Mouse (Mus musculus): Measurements from ENCODE around the gene Ifrd1.

Gene Ifrd1

GRCm38 (mm10) chr12:40244926-40245325 is 3.4 kb downstream of the Ifrd1 start:
- in situ Hi-C loops (cut with MboI, MseI), result no loop called here

DNA sequence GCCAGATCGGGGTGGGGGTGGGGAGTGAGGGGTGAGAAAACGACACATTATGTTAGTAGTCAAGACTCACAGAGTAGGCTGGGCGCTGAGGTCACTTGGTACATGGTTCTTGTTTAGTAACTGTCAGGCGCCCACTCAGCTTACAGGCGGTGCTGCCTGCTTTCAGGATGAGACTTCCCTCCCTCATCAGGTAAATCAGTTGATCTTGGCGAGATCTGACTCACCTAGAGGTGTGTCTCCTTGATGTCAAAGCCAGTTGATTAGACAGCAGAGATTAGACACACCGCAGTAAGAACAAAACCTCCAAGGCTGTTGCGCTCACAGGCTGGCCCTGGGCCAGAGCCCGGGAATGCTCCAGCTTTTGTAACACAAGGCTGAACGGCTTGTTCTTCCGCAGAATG is 4.5 kb downstream of the Ifrd1 start:
- in situ Hi-C loops (cut with MboI, MseI), result no loop called here

- in situ Hi-C loops (cut with MboI, MseI), result no loop called here
Measured at GRCm38 (mm10) chr12:40243241-40243640, 5.1 kb downstream of the Ifrd1 start.

GRCm38 (mm10) chr12:40239161-40239560 is 9.1 kb downstream of the Ifrd1 start:
- in situ Hi-C loops (cut with MboI, MseI), result loop anchor here (5.0 kb wide), 1 partner anchor 783 kb away; the partner anchor contains the start of gene Immp2l

- in situ Hi-C loops (cut with MboI, MseI), result no loop called here
Measured at GRCm38 (mm10) chr12:40232231-40232630, 16.1 kb downstream of the Ifrd1 start.

GRCm38 (mm10) chr12:40231632-40232031 is 16.7 kb downstream of the Ifrd1 start:
- in situ Hi-C loops (cut with MboI, MseI), result no loop called here

DNA sequence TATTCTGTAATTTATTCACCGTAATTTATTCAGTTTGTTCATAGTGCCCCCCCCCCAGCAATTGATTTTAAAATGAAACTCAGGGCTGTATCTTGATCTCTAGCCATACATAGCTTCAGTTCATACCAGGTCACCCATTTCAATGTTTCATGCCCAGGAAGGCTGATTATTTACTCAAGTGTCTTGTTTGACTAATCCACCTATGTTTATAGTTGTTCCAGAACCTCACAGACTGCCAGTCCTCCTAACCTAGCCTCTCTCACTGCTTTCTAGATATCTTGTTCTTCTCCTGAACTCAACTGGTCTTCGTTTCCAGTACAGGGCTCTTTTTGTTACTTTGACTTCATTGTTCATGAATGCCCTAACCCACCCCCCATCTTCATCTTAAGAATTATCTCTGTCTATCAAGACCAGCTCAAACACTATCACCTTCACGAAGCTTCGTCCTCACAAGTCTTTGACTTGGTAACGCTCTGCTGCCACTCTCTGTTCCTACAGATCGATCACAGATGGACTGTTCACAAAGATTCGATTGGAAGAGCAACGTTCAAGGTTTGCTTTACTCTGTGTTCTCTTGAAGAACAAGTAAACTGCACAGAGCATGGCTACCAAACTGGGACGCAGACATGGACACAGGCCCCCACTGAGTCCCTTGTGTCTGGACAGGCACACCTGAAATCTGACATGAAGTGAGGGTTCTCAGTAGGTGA is 24.0 kb downstream of the Ifrd1 start:
- in situ Hi-C loops (cut with MboI, MseI), result no loop called here

DNA sequence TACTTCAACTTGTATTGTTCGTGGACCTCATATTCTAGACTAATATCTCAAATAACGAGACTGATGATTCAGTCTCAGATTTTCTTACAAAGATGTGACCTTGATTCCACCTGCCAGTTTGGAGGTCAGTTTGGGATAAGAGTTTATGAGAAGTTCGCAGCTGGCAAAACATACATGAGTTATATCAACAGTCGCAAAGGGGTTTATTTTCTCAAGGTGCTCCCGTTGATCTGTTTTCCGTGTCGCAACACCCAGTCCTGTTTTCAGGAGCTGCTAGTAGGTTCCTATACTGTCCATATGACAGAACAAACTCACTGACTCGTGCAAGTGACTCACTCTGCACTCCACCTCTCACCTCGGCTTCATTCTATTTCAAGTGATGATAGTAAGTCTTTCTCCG is 24.6 kb downstream of the Ifrd1 start:
- in situ Hi-C loops (cut with MboI, MseI), result no loop called here

DNA sequence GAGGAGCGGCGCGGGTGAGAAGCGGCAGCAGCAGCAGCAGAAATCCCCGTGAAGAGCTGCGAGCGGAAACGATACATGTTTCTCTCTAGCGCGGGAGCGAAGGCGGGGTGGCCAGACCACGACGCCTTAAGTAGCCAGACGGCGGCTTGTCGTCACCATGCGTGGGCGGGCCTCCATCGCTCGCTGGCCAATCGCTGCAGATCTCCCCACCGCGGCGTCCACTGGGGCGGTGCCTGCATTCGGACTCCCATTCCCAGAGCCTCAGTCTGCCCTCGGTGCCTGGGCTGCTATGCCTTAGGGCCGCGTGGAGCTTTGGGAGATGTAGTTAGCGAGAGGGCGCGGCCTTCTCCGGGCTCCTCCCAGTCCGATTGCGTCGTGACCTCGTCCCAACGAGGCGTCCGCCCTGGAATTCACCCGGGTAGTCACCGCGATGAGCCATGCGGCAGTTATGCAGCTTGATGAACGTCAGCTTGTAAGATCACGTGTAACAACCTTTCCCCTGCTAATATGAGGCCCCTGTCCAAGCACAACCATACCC is 25.2 kb downstream of the Ifrd1 start:
- in situ Hi-C loops (cut with MboI, MseI), result no loop called here

GRCm38 (mm10) chr12:40222251-40223081 is 25.8 kb downstream of the Ifrd1 start:
- in situ Hi-C loops (cut with MboI, MseI), result no loop called here

DNA sequence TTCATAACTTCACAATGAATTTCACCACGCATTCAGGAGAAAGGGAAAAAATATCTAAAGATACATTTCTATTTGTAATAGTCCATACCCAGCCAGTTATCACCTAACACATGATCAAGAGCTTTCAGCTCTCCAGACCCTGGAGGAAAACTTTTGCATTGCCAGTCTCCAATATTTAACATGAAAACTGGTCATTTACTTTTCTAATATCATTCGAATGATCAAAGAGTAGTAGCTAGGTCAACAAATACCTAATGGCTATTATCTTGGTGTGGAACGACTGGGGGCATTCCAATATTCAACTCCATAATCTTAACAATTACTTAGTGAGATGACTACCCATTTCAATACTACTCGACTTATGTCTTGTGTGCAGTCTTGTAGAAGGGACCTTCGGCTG is 26.7 kb downstream of the Ifrd1 start:
- in situ Hi-C loops (cut with MboI, MseI), result no loop called here

- in situ Hi-C loops (cut with MboI, MseI), result no loop called here
Measured at GRCm38 (mm10) chr12:40220896-40221295, 27.4 kb downstream of the Ifrd1 start.

DNA sequence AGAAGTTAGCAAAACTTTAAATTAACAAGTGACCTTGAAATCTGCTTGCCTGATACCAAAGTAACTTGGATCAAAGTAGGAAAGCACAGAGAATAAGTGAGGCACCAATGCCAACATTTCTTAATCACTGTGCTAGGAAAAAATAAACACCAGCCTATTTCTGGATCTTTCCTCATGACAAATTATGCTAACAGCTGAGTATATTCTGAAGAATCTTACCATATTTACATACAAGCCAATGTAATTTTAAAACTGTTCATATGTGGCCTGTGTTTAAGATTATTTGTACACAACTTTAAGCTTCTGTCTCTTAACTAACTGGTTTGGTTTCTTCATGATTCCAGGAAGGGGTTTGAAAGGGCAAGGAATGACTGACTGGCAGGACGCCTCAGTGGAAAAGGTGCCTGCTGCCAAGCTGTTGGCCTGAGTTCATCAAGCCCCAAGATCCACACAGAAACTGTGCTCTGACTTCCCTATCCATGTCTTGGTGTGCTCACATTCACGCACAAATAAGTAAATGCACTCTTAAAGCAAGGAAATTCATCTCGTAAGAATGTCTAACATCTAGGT is 28.2 kb downstream of the Ifrd1 start:
- in situ Hi-C loops (cut with MboI, MseI), result no loop called here

- in situ Hi-C loops (cut with MboI, MseI), result no loop called here
Measured at GRCm38 (mm10) chr12:40218430-40218945, 29.8 kb downstream of the Ifrd1 start.

- in situ Hi-C loops (cut with MboI, MseI), result no loop called here
Measured at GRCm38 (mm10) chr12:40217776-40218175, 30.5 kb downstream of the Ifrd1 start.

DNA sequence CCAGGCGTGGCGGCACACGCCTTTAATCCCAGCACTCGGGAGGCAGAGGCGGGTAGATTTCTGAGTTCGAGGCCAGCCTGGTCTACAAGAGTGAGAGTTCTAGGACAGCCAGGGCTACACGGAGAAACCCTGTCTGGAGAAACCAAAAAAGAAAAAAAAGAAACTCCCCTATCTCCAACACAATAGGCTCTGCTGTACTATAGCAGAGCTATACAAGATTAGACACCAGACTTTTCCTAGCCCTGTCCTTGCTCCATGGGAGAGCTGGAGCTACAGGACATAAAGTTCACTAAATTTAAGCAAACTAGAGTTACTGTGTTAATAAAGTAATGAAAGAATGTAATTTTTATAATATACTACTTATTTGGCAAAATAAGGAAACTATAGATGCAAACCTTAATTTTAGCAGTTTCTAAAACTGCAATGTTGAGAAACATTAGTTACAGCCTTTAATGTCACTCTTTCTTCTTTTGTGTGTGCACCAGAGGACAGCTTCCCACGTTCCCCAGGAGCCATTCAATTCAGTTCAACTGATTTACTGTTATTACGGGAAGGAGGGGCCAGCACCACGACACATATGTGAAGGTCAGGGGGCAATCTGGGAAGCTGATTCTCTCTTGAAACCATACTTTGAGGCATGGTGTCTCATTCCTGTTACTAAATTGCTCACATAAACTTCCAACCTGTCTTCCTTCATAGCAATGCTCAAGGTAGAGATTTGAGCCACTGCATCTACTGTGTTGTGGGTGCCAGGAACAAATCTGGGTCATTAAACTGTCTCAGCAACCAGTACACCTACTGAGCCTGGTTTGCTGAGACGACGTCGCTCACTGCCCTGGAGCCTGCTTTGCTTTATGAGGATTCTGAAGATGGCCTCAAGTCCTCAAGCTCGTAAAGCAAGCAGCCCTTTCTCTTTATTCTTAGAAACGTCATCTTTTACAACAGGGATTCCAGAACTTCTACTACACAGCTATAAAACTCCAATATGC is 33.1 kb downstream of the Ifrd1 start:
- in situ Hi-C loops (cut with MboI, MseI), result no loop called here

DNA sequence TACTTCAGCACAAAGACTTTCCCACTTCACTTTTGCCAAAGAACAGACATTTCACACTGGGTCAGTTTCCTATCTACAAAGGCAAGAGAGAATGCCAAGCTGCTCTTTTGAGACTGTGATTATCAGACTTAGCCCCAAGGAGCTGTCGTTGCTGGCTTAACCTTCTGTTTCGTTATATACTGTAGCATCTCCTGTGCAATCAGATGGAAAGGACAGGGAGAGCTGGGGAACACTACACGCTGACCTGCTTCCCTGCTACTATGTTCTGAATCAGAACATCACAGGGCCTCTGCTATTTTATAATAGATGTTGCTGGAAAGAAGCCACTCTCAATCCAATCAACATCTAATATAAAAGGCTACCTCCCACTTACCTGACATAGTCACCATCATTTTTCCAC is 39.3 kb downstream of the Ifrd1 start:
- in situ Hi-C loops (cut with MboI, MseI), result no loop called here

- in situ Hi-C loops (cut with MboI, MseI), result no loop called here
Measured at GRCm38 (mm10) chr12:40207909-40208308, 40.4 kb downstream of the Ifrd1 start.

- in situ Hi-C loops (cut with MboI, MseI), result no loop called here
Measured at GRCm38 (mm10) chr12:40202161-40203035, 45.9 kb downstream of the Ifrd1 start.

Measured in regulatory T cell (primary cell).